ENCODE assay signal across 8 mouse cellular contexts in the genomic region with DNA sequence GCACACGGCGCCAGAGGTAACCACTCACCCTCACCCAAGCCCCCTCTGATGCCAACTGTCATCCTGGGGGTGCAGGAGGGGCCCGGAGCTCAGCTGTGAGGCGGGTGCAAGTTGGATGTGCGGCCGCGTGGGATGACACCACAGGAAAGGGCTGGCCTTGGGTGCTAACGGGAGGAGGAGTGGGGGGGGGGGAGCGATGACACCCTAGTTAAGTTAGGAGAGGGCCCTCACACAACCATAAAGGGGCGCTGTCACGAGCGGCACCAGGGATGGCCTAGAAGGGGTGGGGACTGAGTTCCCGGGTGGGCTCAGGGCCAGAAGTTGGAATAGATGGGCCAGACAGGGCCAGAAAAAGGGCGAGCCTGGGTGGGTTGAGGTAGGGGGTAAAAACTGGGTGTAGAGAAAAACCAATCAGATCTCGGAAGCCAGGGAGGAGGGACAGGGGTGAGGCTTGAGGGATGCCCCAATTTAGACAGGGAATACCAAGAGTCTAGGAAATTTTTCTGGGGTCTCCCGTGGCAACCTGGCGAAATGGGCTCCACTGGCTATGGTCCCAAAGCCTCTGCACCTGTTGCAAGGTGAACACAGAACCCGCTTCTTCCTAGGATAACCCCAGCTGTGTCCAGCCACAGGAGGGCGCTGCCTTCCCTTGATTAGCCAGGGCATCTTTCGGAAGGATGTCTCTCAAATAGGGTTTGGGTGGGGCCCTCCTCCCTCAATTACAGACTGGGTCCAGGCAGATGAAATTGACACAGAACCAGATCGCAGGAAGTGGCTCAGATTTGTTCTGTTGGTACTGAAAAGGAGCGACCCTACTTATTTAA. TPM values are rescaled to one million over a fixed set of nuclear protein-coding genes. Genes with fewer than 3 reads are reported as not detected.
DNase-seq lines count a peak whose midpoint lies in the region; ATAC-seq and TF ChIP-seq lines count a peak whose summit lies in the region.

No protein-coding gene starts in this region.

- intact Hi-C loops in gastrocnemius, postnatal 36 days (cut with DNase I) = loop anchor here (5.0 kb wide), 1 partner anchor 129 kb away; no protein-coding TSS in a partner anchor

- H3K27ac ChIP-seq in bone marrow, adult 2 months (ENCODE audit: control insufficient read depth, insufficient read depth, low read depth, low read length, poor library complexity) = peak overlapping the region; percentile 31; the same call in 1 of the 2 replicates
- H3K27ac ChIP-seq in intestine, postnatal 0 days (ENCODE audit: low read depth, low read length) = peak overlapping the region; percentile 99
- peak overlapping the region; percentile 98 for H3K27ac ChIP-seq in stomach, embryonic 14.5 days (ENCODE audit: low read length)

- DNase-seq in layer of hippocampus, adult 11-12 months (ENCODE audit: low spot score) = peak; percentile 60
- DNase-seq in layer of hippocampus, adult 9-11 months = no peak
- peak; percentile 39 to 62 for DNase-seq in gastrocnemius, postnatal 36 days
- DNase-seq in lung, adult 2 months = peak; percentile 44
- no peak for DNase-seq in frontal cortex, postnatal 25 days (ENCODE audit: low spot score in 2 of 2)

- no peak overlapping the region for H3K4me3 ChIP-seq in bone marrow, adult 2 months (replicated peaks; ENCODE audit: control insufficient read depth, low read depth, low read length)
- H3K4me3 ChIP-seq in intestine, postnatal 0 days (ENCODE audit: low read depth, low read length) = peak overlapping the region; percentile 67
- peak overlapping the region; percentile 58 for H3K4me3 ChIP-seq in lung, adult 2 months (replicated peaks; ENCODE audit: extremely low read depth, low read depth, low read length)
- H3K4me3 ChIP-seq in stomach, embryonic 14.5 days (ENCODE audit: low read depth, low read length) = peak overlapping the region; percentile 53

- peak overlapping the region; percentile 85 for H3K4me2 ChIP-seq in intestine, postnatal 0 days (replicated peaks; ENCODE audit: low read depth)
- H3K4me2 ChIP-seq in stomach, embryonic 14.5 days (replicated peaks; ENCODE audit: low read depth, low read length) = peak overlapping the region; percentile 80

- WGBS in bone marrow, adult 2 months = 40% methylated on average over 22 of the region's 22 CpGs
- WGBS in intestine, postnatal 0 days = 15% methylated on average over 21 of the region's 22 CpGs
- WGBS in lung, adult 2 months = 37% methylated on average over 22 of the region's 22 CpGs
- 73% methylated on average over 22 of the region's 22 CpGs for WGBS in stomach, embryonic 14.5 days

- no peaks in the 10 kb centered on the region for H3K9me3 ChIP-seq in intestine, postnatal 0 days (ENCODE audit: control insufficient read depth)
- no peaks in the 10 kb centered on the region for H3K9me3 ChIP-seq in stomach, embryonic 14.5 days (ENCODE audit: control insufficient read depth, low read depth, low read length)

- H3K36me3 ChIP-seq in intestine, postnatal 0 days (ENCODE audit: control insufficient read depth, insufficient read depth) = no peaks in the 10 kb centered on the region
- no peaks in the 10 kb centered on the region for H3K36me3 ChIP-seq in stomach, embryonic 14.5 days (ENCODE audit: control insufficient read depth, insufficient read depth, low read length)

- peak; percentile 22; the same call in 1 of the 2 replicates for TF ChIP-seq CTCF in bone marrow, adult 2 months (IDR thresholded peaks at IDR 0.05; ENCODE audit: control insufficient read depth, insufficient read depth, low read length)
- peak; percentile 83 for TF ChIP-seq CTCF in intestine, postnatal 0 days (IDR thresholded peaks at IDR 0.05; ENCODE audit: low read depth)
- TF ChIP-seq CTCF in lung, adult 2 months (IDR thresholded peaks at IDR 0.05; ENCODE audit: insufficient read depth, low read length) = peak; percentile 25; the same call in 1 of the 2 replicates

- no peak for ATAC-seq in intestine, postnatal 0 days
- ATAC-seq in stomach, embryonic 14.5 days (ENCODE audit: insufficient number of reproducible peaks, insufficient read depth, low FRiP score, low read depth) = no peak

- H3K4me1 ChIP-seq in bone marrow, adult 2 months (ENCODE audit: control insufficient read depth, insufficient read depth, low read length) = peaks cover 6% of the 10 kb centered on the region
- 0 out of 2 replicates have a peak, but pooled peaks cover 15% of the 10 kb centered on the region for H3K4me1 ChIP-seq in intestine, postnatal 0 days (replicated peaks; ENCODE audit: control insufficient read depth, insufficient read depth, low read length)
- H3K4me1 ChIP-seq in lung, adult 2 months (ENCODE audit: control insufficient read depth, insufficient read depth, low read length) = peaks cover 23% of the 10 kb centered on the region
- H3K4me1 ChIP-seq in stomach, embryonic 14.5 days (ENCODE audit: control insufficient read depth, insufficient read depth, low read length) = peaks cover 51% of the 10 kb centered on the region

- no peaks in the 10 kb centered on the region for H3K27me3 ChIP-seq in intestine, postnatal 0 days (replicated peaks; ENCODE audit: control insufficient read depth, insufficient read depth, low read length)
- H3K27me3 ChIP-seq in stomach, embryonic 14.5 days (ENCODE audit: control insufficient read depth, insufficient read depth, low read length) = no peaks in the 10 kb centered on the region

- peak overlapping the region; percentile 69 for H3K9ac ChIP-seq in intestine, postnatal 0 days (ENCODE audit: low read depth, low read length)
- H3K9ac ChIP-seq in stomach, embryonic 14.5 days (replicated peaks; ENCODE audit: low read depth, low read length) = peak overlapping the region; percentile 58

- TF ChIP-seq POLR2A in bone marrow, adult 2 months (IDR thresholded peaks at IDR 0.05; ENCODE audit: borderline replicate concordance, control insufficient read depth, low read depth, low read length) = no peak
- peak; percentile 65; the same call in 1 of the 2 replicates for TF ChIP-seq POLR2A in lung, adult 2 months (IDR thresholded peaks at IDR 0.05; ENCODE audit: borderline replicate concordance, extremely low read depth, low read depth, low read length)

RNA-seq across cellular contexts. Expression of a gene that starts 1.2 kb away (rescaled TPM):
- 1.8 and 3.3 TPM in 2 replicates for polyA plus RNA-seq in bone marrow, adult 2 months (2011; ENCODE audit: insufficient read depth, insufficient read length, low replicate concordance, missing spikeins)
- total RNA-seq in gastrocnemius, postnatal 36 days (2021) = 1 to 10 TPM; 1.2 to 1.3 TPM
- 15.9 and 18.4 TPM in 2 replicates for polyA plus RNA-seq in intestine, postnatal 0 days (2015; fragmentation: Nextera tagmentation; extraction: Ambion mirVana)
- 1.7 and 5.5 TPM in 2 replicates for polyA plus RNA-seq in lung, adult 2 months (2012; rRNA removed)
- 46.0 and 51.7 TPM in 2 replicates for polyA plus RNA-seq in stomach, embryonic 14.5 days (2014; fragmentation: Nextera tagmentation; extraction: Ambion mirVana)

RNA-seq across cellular contexts. Expression of a gene that starts 12.8 kb away (rescaled TPM):
- polyA plus RNA-seq in bone marrow, adult 2 months (2011; ENCODE audit: insufficient read depth, insufficient read length, low replicate concordance, missing spikeins) = 1.1 and 1.6 TPM in 2 replicates
- total RNA-seq in gastrocnemius, postnatal 36 days (2021) = under 1 TPM; 0.07 to 0.13 TPM
- 0.33 and 0.46 TPM in 2 replicates for polyA plus RNA-seq in intestine, postnatal 0 days (2015; fragmentation: Nextera tagmentation; extraction: Ambion mirVana)
- 0.09 TPM in 1 of 2 replicates, not detected in the other for polyA plus RNA-seq in lung, adult 2 months (2012; rRNA removed)
- polyA plus RNA-seq in stomach, embryonic 14.5 days (2014; fragmentation: Nextera tagmentation; extraction: Ambion mirVana) = 0.10 and 0.24 TPM in 2 replicates

RNA-seq across cellular contexts. Expression of a gene that starts 33.3 kb away (rescaled TPM):
- polyA plus RNA-seq in bone marrow, adult 2 months (2011; ENCODE audit: insufficient read depth, insufficient read length, low replicate concordance, missing spikeins) = 30.6 and 70.5 TPM in 2 replicates
- total RNA-seq in gastrocnemius, postnatal 36 days (2021) = 10 to 100 TPM; 62.4 to 62.7 TPM
- 44.4 and 45.0 TPM in 2 replicates for polyA plus RNA-seq in intestine, postnatal 0 days (2015; fragmentation: Nextera tagmentation; extraction: Ambion mirVana)
- 141 and 153 TPM in 2 replicates for polyA plus RNA-seq in lung, adult 2 months (2012; rRNA removed)
- 93.6 and 94.4 TPM in 2 replicates for polyA plus RNA-seq in stomach, embryonic 14.5 days (2014; fragmentation: Nextera tagmentation; extraction: Ambion mirVana)

Comparison
In these comparisons a context has a peak if more than half of its experiments do, and no peak if none do; other contexts are left out.
1. DNase-seq: peak in layer of hippocampus, adult 11-12 months (single experiment), gastrocnemius, postnatal 36 days (2 of 2) and lung, adult 2 months (single experiment); none in layer of hippocampus, adult 9-11 months (single experiment) and frontal cortex, postnatal 25 days (0 of 2).
2. H3K27ac ChIP-seq: peak in every context shown above with its lines; median percentile 99 in intestine, postnatal 0 days; 98 in stomach, embryonic 14.5 days; 31 in bone marrow, adult 2 months.
3. CTCF ChIP-seq: peak in every context shown above with its lines; median percentile 83 in intestine, postnatal 0 days; 25 in lung, adult 2 months; 22 in bone marrow, adult 2 months.